Mouse (Mus musculus) ES-E14 (cell line): Measurements from ENCODE around the gene Ift122.

Source experiments
- CHD2 ChIP-seq: IDR thresholded peaks from 2 replicates; pipeline ENCODE4 v1.6.1; 2014; ENCODE audit warnings: mild to moderate bottlenecking, low read depth, low read length, inconsistent platforms
- HCFC1 ChIP-seq: IDR thresholded peaks from 2 replicates; pipeline ENCODE4 v1.6.1; 2012; ENCODE audit warnings: low read length, inconsistent platforms, borderline replicate concordance; ENCODE audit not compliant: insufficient read depth

- TF ChIP-seq HCFC1 (no peak), CHD2 (no peak)
Measured at GRCm38 (mm10) chr6:115956418-115956921, 103.2 kb downstream of the Ift122 start.
